Mouse (Mus musculus) monocyte, adult 2 months (primary cell): Measurements from ENCODE around the gene Golph3.

Experiments used
- DNase-seq, 2 experiments: peaks; one replicate each; pipeline ENCODE4 v3.0.0; 2022; ENCODE audit warnings: low spot score in 2 of 2, low read depth in 1 of 2

Golph3 gene

DNA sequence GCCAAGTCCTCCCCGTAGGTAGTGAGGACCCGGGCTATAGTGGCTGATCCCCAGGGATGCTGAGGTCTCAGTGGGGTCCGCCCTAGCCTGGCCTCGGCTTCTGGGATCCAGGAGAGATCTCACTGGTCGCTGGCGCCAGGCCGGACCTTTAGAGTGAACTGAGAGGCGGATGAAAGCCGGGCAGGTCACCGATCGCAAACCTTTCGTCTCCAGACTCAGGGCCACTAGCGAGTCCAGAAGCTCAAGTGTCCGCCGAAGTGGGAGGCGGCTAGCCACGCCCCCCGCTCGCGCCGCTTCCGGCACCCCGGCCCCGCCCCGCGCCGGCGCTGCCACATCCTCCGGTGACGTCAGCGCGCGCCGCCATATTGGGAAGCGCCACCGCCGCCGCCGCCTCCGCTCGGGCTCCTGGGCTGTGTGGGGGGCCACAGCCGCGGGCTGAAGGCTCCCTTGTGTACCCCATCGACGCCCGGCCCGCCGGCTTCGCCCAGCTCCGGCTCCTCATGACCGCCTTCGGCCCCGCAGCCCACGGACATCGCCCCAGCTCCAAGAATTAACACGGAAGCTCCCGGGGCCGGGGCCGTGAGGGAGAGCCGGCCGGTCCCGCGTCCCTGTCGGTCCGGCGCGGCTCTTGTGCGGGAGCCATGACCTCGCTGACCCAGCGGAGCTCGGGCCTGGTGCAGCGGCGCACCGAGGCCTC is at the start of gene Golph3:
Gene Golph3 (plus strand): TSS at position 360 of the 697 bp plus-strand sequence.
- DNase-seq = peak; percentile 69 to 89

DNA sequence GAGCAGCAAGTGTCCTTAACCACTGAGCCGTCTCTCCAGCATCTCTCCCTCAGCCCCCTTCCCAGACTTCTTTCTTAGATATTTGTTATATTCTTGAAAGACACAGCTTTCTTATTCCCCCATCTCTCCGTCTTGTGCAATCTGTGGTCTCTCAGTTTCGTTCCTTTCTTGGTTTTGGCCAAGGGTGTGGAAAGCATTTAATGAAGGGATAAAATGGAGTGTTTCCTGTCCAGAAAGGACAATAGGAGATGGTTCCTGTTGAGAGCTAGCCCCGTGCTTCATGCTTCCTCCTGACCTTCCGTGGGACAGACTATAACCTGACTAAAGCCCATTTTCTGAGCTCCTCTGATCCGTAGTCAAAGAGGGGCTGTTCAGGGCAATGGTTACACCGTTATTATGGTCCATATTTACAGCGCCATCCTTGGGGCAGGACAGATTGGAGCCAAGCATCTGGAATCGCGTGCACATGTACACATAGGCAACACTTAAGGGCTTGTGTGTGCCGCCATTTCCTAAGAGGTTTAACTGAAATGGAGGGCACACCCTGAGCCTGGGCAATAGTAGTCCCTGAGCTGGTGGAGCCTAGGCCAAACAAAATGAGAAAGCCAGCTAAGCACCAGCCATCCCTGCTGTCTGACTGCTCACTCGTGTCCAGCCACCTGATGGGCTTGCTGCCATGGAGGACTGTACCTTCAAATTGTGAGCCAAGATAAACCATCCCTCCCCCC is 47.8 kb upstream of the Golph3 start:
- no peak for DNase-seq

DNA sequence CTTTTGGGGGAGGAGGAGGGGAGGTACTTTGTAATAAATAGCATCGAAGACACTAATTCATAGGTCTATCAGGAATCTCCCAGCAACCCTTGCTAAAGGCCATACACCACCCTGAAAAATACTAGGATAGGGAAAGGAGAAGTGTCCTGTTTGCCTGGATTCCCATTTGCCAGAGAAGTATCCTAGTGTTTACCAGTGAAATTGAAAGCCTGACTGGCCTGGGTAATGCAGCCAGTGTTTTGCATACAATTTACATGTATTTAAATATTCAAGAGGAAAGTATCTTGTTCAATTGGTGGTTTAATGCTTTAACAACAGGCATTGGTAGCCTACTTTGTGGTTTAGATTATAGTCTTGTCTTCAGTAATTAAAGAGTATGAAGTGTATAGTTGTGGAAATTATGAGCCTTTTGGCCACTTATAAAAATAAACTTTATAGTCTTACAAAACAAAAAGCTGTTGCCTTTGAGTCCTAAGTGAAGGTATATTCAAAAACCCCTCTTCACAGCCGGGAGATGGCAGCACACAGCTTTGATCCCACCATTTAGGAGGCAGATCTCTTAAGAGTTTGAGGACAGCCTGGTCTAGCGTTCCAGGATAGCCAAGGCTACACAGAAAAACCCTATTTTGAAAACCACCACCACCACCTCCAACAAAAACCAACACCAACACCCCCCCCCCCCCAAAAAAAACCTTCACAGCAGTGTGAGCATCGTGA is 47.0 kb upstream of the Golph3 start:
- DNase-seq = no peak

DNA sequence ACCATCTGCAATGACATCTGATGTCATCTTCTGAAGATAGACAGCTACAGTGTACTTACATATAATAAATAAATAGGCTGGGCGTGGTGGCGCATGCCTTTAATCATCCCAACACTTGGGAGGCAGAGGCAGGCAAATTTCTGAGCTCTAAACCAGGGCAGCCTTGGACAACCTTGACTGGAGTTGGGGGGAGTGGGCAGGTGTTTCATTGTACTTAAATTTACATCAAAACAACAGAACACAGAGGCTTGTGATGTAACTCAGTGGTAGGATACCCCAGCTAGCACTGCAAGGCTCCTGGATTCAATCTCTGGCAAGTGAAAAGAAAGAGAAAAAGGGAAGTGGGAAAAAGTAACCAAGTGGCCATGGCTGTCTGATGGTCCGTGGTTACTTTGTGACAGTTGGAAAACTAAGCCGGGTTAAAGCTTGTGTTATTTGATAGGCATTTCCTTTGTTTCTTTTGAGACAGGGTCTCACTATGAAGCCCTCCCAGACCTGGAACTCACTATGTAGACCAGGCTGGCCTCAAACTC is 46.1 kb upstream of the Golph3 start:
- no peak for DNase-seq

DNA sequence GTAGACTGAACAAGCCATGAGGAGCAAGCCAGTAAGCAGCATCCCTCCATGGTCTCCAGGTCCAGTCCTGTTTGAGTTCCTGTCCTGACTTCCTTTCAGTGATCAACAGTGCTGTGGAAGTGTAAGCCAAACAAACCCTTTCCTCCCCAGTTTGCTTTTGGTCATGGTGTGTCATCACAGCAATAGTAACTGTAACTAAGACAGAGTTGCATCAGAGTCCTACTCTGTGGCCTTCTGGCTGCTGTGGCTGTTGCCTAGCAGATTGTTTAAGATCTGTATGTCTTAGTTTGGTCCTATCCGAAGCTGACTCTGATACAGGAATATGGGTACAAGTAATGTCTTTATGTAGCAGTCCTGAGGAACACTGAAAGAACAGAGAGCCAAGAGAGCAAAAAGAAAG is 41.4 kb upstream of the Golph3 start:
- no peak for DNase-seq

DNA sequence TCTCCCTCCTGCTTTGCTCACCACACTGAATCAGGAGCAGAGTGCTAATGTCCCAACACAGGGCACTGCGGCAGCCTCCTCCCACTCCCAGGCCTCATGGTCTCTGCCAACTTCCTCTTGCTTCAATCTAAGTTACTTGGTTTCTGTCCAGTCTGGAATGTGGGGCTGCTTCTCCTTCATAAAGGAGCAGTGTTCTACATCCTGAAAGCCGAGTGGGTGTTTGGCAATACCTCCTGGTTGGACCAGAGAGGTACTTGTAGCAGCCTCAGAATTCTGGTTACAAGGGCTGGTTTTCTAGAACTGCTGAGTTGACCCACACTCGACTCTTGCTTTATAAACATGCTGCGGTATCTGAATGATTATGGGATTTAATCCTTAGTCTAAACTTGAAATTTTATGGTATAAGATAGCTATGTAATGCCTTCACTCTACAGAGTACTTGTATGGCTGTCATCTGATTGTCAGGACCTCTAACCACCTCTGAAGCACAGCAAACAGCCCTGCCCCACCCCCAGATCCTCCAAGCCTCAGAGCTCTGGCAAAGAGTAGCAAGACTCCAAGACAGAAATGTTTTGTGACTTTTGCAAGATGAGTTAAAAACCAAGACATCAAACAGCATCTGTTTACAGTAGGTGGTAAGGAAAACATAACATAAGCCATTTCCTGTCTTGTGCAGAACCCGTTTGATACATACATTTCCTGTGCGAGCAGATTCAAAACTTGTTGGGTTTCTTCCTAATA is 36.3 kb upstream of the Golph3 start:
- DNase-seq = no peak

DNA sequence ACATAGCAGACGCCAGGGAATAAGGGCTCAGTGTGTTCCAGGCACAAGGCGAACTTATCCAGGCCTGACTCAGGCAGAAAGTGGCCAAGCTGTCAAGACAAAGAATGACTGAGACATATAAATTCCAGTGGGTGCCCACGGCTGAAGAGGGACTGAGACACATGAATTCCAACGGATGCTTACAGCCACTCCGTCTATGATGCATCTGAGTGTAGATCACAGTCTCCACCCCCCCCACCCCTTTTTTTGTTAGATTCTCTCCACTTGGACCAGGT is 35.8 kb upstream of the Golph3 start:
- DNase-seq = no peak

DNA sequence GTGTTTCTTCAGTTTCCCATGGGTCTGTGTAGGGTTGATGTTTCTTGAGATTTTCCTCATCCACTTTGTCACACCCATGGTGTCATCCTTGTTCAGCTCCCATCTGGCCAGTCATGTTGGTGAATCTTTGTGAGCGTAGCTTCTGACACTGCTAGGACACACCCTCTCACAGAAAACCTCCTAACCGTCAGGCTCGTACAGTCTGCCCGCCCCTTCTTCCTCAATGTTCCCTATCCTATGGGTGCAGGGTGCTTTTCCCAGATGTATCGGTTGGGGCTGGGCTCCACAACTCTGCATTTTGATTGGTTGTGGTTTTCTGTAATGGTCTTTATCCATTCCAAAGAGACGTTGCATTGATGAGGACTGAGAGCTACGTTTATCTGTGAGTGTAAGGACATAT is 30.9 kb upstream of the Golph3 start:
- DNase-seq = no peak

DNA sequence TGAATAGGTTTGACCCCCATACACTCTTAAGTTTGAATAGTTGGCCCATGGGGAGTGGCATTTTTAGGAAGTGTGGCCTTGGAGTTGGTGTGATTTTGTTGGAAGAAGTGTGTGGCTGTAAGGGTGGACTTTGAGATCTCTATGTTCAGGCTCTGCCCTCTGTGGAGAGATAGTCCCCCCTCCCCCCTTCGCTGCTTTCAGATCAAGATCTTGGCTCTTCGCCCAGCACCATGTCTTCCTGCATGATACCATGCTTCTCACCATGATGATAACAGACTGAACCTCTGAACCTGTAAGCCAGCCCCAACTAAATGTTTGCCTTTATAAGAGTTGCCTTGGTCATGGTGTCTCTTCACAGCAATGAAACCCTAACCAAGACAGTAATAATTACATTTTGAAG is 29.5 kb upstream of the Golph3 start:
- no peak for DNase-seq

DNA sequence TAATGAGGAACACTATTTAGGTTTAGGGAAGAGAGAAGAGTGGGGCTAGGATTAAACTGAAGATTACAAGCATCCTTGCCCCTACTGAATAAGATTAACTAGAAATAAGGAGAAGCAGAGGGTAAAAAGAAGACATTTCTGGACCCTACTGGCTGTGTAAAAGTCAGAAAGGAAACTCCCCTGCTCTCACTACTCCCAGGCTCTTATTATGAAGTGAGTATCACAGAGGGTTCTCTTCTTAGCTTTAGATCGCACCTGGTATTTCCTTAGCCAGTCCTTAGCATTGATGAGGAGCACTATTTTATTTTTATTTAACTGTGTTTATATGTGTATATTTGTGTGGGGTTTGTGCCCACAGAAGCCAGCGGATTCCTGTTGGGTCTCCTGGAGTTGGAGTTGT is 25.0 kb upstream of the Golph3 start:
- no peak for DNase-seq

DNA sequence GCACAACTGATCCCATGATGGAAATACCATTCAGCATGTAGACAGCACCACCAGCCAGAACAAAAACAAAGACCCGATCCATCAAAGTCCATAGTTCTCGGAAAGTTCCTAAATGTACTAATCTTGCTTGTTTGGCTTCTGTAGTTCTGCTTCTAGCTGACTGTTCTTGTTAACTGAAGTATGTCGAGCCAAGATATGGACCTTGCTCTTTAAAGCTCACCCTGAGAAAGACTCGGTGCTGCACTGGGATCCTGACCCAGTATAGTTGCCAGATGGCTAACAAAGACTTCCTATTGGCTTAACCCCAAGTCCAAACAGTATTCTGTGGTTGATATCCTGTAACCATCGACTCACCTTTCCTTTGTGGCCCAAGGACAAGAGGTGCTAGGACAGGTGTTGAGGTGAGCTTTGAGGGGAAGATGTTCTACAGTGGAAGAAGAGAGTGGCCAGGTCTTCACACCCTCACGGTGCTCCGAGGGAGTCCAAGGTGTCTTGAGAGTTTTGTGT is 23.0 kb upstream of the Golph3 start:
- DNase-seq = no peak

DNA sequence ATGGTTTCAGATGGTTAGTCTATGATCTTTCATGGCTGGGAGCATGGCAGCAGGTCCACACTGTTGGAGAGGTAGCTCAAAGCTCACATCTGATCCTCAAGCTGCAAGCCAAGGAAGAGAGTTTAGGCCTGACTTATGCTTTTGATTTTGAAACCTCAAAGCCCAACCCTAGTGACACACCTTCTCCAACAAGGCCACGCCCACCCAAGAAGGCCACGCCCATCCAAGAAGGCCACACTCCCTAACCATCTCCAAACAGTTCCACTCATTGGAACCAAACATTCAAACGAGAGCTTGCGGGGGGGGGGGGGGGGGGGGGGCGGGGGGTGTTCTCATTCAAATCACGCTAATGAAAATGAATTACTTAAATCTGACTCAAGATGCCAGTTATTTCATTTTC is 19.5 kb upstream of the Golph3 start:
- DNase-seq = no peak

DNA sequence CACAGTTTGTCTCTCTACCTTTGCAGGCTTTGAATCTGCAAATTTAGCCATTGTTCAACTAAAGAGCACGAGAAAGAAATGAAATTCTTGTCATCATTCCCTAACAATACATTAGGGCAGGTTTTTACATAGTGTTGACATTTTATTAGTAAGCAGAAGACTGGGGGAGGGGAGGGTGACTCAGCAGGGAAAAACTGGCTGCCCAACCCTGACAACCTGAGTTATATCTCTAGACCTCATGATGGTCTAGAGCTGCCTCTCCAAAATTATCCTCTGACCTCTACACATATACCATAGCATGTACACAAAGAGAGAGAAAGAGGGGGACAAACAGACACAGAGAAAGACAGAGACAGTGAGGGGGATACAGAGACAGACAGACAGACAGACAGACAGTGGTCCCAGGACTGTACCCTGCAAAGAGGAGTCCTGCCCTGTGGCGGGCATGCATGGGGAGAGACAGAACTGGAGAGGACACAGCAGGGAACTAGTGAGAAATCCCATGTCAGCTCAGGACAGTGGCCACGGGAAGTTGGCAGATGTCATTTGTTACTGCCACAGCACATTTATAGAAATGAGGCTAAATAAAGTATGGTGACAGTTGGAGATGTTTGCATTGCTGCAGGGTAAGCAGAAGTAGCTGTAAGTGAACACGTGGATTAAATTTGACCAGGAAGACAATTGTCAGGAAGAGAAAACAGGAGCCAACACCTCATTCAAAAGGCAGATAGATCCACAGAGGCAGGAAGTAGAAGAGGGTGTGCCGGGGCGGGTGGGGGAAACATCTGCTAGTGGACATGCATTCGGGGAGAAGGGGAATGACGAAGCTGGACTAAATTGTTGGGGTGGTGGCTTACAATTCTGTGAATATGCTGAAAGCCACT is 14.8 kb upstream of the Golph3 start:
- no peak for DNase-seq

DNA sequence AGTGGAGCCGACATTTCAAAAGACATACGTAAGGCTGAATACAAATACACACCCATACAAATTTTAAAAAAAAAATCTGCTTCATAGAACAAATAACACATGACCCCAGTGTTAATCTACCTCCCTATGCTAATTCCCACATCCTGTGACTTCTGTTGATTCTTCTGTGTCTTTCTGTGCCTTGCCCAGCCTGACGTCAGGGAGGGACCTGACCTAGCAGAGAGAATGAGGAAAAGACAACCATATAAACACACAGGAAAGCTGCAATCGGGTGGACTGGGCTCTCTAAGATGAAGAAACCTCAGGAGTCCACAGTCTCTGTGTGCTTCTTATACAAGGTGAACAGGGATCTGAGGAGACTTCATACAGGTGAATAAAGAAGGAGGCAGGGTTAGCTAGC is 14.1 kb upstream of the Golph3 start:
- no peak for DNase-seq

DNA sequence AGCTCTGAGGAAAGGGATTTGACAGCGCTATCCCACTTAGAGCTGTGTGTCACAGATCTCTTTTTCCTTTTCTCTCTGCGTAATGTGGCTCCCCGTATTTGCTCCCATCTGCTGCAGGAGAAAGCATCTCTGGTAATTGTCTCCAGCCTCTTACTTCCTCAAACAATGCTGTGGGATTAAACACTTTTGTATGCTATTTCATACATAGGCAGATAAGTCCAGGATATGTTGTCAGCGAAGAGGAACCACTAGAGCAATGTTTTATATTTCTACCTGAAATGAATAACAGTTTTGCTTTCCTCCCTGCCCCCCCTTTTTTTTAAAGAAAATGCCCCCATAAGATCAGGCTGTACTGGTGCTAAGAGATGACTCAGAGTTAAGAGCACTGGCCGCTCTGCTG is 12.7 kb upstream of the Golph3 start:
- no peak for DNase-seq

DNA sequence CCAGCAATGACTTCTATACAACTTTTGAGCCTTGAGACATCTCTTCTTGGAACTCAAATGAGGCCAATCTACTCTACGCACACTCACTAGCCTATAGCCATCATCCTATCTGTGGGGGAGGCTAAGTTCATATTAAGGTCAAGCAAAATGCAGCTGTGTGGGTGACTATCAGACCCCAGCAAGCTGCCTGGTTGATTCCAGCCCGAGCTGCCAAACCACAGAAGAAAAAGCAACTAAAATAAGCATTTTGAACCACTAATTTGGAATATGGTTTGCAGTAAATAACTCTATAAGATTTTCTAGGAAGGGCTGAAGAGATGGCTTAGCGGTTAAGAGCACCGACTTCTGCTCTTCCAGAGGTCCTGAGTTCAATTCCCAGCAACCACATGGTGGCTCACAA is 10.6 kb upstream of the Golph3 start:
- no peak for DNase-seq

DNA sequence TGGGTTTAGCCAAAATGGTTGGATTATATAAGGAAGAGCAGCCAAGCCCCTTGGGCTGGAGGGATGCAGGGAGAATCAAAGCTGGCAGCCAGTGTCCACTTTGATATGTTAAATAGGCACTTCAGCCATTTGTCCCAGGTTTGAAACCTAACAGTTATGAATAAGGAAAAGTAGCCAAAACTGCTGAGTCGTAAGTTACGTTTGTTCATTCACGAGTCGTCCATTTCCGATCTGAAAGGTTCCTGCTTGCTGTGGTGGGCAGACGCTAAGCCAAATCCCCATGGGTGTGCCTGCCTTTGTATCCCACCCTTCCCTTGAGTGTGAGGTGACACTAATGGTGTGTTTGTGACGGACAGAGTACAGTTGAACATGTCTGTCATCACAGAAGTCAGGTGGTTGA is 9.8 kb upstream of the Golph3 start:
- DNase-seq = no peak

DNA sequence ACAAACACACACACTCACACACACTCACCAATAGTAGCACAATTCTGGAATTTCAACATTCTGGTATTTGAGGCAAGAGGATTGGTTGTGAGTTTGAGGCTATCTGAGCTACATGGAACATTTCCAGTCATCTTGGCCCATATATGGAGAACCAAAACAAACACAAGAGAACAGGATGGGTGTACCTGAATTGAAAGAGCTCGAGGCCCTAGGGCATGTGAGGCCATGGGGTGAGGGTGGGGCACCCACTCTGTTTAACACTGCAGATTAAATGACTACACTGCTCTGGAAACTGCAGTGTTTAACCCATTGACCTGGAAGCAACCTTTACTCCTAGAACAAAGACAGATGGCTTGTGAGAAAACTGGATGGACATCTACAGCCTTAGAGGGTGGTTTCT is 8.0 kb upstream of the Golph3 start:
- DNase-seq = no peak

DNA sequence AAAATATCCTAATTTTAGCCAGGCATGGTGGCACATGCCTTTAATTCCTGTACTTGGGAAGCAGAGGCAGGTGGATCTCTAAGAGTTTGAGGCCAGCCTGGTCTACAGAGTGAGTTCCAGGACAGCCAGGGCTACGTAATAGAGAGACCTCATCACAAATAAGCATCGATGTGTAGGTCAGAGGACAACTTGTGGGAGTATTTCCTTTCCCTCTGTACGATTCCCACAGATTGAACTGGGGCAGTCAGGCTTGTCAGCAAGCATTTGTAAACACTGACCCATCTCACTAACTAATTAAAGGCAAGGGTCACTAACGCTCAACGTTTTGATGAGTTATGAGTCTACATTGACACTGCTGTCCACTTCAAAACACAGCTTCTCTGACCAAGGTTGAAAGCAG is 6.7 kb upstream of the Golph3 start:
- DNase-seq = no peak

DNA sequence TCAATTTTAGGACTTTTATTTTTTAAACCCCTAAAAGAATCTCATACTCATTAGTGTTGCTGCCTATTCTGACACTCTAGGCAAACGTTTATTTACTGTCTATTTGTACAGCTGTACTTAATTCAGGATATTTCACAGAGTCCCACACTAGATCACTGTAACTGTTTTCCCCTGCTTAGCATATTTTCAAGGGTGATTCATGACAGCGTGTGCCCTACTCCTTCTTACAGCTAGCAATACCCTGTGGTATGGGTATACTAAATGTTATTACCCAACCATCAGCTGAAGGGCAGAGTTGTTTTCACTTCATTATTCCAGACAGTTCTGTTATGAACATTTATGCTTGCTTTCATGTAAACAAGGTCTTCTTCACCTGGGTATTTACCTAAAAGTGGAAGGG is 5.3 kb upstream of the Golph3 start:
- DNase-seq = no peak
